Mouse (Mus musculus): ENCODE measurements at regions not wholly inside any gene's neighbourhood (a gene's known extent, or its start where the extent isn't known, plus 50 kb on each side); places are given as distances from the start of the nearest gene placed in this dataset.
A peak's percentile ranks its signal among the peaks of the same experiment; 100 is the strongest.

DNA sequence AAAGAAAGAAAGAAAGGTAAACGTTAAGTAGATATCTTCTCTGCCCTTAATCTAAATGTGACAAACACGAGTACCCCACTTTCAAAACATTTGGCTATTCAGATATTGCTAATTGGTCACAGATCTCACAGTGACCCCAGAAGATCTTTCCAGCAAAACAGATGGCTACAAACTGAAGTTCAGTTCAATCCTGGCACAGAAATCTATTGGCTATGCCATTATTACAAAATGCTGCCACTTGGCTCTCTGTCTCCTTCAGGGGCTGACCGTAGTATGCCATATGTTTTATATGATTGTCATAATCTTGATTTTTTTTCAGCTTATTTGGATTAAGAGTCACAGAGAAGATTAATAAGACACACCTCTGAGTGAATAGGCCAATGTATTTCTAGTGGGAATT, 873.2 kb downstream of the Slc22a22 start:
- ATAC-seq (replicated peaks in 1 of 2; ENCODE audit: insufficient read depth in 1 of 2, low FRiP score in 2 of 2, low TSS enrichment in 1 of 2, low read depth in 1 of 2, poor library complexity in 2 of 2, severe bottlenecking in 2 of 2), result no peak

DNA sequence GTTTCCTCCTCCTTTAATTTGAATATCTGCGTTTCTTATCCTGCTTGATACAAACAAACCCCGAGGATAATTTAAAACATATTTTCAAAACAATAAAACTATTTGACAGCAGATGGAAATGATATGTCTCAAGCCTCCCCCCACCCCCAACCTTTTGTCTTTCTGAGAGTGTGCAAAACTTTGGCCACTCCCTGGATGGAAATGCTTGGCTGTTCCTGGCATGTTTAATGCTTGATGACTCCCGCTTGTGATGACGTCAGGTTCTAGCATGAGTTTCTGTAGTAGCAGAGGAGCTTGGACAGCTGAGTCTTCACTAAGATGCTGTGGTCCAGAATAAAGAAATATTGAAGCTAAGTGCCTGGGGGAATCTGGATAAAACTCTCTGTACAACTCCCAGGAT, 884.8 kb downstream of the Slc22a22 start:
- 0 out of 4 replicates have a peak, but pooled peaks of 1 of the 2 experiments have one; percentile 12 for ATAC-seq (replicated peaks in 1 of 2; ENCODE audit: insufficient read depth in 1 of 2, low FRiP score in 2 of 2, low TSS enrichment in 1 of 2, low read depth in 1 of 2, poor library complexity in 2 of 2, severe bottlenecking in 2 of 2)

DNA sequence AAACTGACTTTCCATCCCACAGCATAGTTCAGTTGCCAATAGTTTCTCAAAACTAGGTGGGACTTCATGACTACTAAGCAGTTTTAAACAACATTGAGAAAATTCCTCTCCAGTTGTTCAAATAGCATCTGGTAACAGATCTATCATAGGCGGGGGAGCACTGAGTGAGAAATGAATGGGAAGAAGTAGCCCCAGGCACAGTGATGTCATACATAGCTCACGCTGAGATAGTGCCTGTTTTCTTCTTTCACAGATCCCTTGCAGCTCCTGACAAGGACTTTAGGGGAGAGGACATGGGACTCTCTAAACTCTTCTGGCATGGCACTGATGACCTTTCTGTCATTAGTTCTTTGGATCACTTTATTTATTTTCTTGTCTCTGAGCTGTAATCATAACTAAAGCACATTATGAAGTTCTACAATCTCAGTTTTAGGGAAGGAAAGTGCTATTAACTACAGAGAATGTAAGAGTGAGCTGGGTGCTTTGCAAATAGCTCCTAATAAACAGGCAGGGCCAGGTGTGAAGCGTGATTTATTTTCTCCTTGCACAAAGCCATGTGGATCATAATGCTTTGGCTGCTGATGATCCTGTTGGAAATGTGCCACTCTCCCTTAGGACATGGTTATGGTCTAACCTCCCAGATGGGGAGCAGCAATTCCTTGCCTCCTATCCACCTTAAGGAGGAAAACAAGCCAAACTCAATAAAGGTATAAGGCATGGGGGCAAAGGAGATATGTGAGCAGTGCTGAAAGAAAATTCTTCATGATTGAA, 896.5 kb downstream of the Slc22a22 start:
- no peak for ATAC-seq (replicated peaks in 1 of 2; ENCODE audit: insufficient read depth in 1 of 2, low FRiP score in 2 of 2, low TSS enrichment in 1 of 2, low read depth in 1 of 2, poor library complexity in 2 of 2, severe bottlenecking in 2 of 2)

DNA sequence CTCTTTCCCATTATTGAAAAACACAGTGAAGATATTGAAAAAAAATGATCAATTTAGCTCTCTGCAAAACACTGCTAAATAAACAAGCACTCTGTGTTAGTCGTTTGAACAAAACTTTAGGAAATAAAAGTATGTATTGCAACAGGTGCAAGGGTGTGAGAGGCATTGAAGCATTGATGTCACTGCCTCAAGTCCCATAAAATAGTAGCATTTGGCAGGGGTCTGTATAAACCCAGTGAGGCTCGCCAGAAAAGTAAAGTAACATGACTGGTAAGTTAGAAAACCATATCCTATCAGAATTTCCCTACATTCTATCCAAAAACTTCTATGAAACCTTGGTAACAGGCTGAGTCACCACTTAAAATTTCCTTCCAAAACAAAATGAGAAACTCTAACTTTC, 914.2 kb downstream of the Slc22a22 start:
- ATAC-seq (replicated peaks in 1 of 2; ENCODE audit: insufficient read depth in 1 of 2, low FRiP score in 2 of 2, low TSS enrichment in 1 of 2, low read depth in 1 of 2, poor library complexity in 2 of 2, severe bottlenecking in 2 of 2), result no peak

DNA sequence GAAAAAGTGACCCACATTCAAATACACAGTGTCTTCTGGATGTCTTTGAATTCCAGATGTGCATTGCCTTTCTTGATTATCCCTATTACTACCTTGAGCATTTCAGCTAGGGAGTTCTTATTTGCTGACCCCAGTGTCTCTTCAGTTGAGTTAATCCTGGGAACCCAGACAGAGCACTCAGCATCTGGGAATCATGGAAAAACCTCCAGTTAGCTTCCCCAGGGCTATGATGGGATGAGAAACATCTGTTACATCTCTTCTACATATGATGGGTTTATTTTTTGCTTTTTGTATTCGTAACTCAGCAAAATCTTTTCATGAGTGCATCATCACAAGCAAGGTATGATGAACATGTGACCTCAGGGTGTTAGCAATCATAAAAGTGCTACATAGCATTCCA, 914.6 kb downstream of the Slc22a22 start:
- no peak for ATAC-seq (replicated peaks in 1 of 2; ENCODE audit: insufficient read depth in 1 of 2, low FRiP score in 2 of 2, low TSS enrichment in 1 of 2, low read depth in 1 of 2, poor library complexity in 2 of 2, severe bottlenecking in 2 of 2)

DNA sequence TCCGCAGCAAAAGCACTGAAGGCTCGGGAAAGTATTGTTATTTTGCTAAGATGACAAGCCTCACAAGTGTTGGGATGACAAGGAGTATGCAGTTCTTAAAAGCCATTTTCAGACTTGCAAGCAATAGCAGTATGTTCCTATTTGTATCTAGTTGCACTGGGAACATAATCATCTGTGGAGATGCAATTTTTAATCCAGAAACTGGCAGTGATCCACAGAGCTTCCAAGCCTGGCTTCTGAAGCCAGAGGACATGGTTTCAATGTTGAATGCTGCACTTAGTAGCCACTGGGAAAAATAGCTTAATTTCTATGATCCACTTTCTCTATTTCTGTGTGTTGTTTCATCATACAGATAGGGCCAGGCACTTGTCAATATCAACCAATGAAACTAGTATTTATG, 915.3 kb downstream of the Slc22a22 start:
- no peak for ATAC-seq (replicated peaks in 1 of 2; ENCODE audit: insufficient read depth in 1 of 2, low FRiP score in 2 of 2, low TSS enrichment in 1 of 2, low read depth in 1 of 2, poor library complexity in 2 of 2, severe bottlenecking in 2 of 2)

DNA sequence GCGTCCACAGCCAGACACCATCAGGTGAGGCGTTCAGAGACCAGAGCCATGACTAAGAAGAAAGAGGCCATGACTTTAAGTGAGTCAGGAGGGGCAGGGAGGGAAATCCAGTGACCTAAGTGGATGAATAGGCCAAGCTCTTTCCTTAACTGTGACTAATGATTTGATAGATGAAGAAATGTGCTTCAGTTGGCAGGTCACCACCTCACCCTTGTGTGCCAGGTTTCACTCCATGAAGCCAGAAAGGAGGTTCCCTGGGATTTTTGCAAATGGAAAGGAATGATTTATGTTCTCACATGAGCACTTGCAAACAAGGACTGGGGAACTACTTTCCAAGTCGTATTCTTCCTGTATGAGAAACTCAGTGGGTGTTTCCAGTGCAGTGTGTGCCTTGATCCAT, 923.0 kb downstream of the Slc22a22 start:
- no peak for ATAC-seq (replicated peaks in 1 of 2; ENCODE audit: insufficient read depth in 1 of 2, low FRiP score in 2 of 2, low TSS enrichment in 1 of 2, low read depth in 1 of 2, poor library complexity in 2 of 2, severe bottlenecking in 2 of 2)

DNA sequence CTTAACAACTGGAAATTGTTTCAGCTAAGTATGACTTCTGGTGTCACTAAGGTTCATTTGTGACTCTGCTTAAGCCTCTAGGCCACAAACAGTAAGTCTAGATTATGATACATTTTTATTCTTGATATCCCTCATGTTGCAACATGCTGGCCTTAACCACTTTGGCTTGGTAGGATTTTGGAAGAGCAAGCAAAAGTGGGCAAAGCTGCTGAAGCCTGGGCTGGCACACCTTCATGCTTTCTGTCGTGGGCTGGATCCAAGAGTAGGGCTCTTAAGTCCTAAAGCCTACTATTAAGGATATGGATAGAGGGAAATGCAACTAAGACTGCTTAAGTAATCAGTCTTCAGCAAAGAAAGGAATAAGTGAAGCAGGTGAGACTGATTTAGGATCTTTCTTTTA, 923.6 kb downstream of the Slc22a22 start:
- ATAC-seq (replicated peaks in 1 of 2; ENCODE audit: insufficient read depth in 1 of 2, low FRiP score in 2 of 2, low TSS enrichment in 1 of 2, low read depth in 1 of 2, poor library complexity in 2 of 2, severe bottlenecking in 2 of 2), result no peak

DNA sequence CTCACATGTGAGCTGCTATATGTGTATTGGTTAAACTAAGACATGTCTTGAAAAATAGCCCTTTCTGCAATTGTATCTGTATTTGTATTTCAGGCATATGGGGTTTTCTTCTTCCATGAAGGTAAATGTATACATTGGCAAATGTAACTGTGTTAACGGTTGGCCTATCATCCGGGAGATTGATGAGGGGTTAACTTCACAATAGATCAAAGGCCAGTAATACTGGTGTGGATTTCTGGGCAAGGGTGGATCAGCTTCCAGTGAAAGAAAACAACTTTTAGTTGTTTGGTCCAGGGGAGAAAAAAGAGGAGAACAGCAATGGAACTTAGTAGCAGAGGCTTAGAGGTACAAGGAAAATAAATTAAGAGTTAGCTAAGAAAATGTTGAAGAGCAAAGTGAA, 945.9 kb downstream of the Slc22a22 start:
- ATAC-seq (replicated peaks in 1 of 2; ENCODE audit: insufficient read depth in 1 of 2, low FRiP score in 2 of 2, low TSS enrichment in 1 of 2, low read depth in 1 of 2, poor library complexity in 2 of 2, severe bottlenecking in 2 of 2), result no peak

DNA sequence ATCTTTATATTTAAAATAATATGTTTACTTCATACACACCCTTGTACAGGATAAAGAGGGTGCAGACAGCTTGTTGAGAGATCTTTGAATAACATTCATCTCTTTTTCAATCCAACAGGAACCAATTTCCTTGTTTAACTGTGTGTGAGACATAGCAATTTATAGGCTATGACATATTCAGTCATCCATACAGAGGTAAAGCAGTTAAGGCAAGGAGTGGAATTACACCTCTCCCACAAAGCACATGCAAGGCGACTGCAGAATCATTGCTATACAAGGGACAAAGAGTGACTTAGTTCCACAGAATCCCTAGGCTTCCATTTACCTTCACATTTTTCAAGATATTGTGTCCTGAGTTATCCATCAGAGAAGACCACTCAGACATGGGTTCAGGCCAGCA, 959.0 kb downstream of the Slc22a22 start:
- ATAC-seq (replicated peaks in 1 of 2; ENCODE audit: insufficient read depth in 1 of 2, low FRiP score in 2 of 2, low TSS enrichment in 1 of 2, low read depth in 1 of 2, poor library complexity in 2 of 2, severe bottlenecking in 2 of 2), result no peak

DNA sequence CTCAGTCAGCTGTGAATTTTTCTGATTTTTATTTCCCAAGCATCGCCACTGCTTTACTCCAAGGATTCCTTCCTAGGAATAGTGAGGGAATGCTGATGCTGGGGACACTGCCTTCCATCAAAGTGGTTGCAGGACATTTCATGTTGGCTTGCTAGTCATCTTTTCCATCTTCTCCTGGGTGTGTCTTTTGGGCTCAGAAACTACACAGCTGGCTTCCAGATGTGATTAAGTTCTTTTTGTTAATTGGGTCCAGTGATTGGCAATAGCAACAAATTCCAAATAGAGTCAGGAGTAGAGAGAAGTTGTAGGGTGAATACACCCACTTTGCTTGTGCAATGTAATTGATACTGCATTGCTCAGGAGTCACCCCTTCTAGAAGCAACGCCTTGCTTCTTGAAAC, 961.3 kb downstream of the Slc22a22 start:
- no peak for ATAC-seq (replicated peaks in 1 of 2; ENCODE audit: insufficient read depth in 1 of 2, low FRiP score in 2 of 2, low TSS enrichment in 1 of 2, low read depth in 1 of 2, poor library complexity in 2 of 2, severe bottlenecking in 2 of 2)

DNA sequence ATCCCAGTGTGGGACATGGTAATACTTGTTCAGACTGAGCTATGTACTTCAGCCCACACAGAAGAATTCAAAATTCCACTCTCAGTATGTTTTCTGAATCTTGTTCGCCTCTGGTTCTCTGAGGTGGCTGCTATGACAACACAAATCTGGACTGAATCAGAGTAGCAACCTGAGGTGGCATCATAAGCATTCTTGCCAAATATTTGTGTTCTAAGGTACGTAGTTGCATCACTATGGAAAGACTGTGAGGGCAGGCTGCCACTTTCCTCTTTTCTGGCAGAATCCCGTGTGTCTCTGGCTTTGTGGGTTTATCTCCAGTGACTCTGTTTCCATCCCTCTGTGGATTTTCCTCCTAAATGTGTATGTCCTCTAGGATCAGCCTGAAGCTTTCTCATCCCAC, 978.7 kb downstream of the Slc22a22 start:
- ATAC-seq (replicated peaks in 1 of 2; ENCODE audit: insufficient read depth in 1 of 2, low FRiP score in 2 of 2, low TSS enrichment in 1 of 2, low read depth in 1 of 2, poor library complexity in 2 of 2, severe bottlenecking in 2 of 2), result no peak

DNA sequence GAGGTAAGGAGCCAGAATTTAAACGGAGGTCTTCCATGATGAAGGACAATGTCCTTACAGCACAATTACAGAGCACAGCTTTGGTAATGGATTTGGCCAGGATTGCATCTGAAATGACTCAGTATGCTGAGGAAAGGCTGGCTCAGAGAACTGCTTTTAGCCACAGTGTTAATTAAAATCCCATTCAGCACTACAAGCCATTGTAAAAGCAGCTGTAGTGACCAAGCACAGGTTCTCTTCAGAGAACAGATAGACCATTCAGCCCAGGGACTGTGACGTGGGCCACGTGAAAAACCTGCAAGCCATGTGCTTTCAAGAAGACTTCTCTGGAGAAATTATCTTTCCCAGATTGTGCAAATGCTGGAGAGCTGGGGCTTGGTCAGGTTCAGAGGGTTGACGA, 979.7 kb downstream of the Slc22a22 start:
- no peak for ATAC-seq (replicated peaks in 1 of 2; ENCODE audit: insufficient read depth in 1 of 2, low FRiP score in 2 of 2, low TSS enrichment in 1 of 2, low read depth in 1 of 2, poor library complexity in 2 of 2, severe bottlenecking in 2 of 2)

DNA sequence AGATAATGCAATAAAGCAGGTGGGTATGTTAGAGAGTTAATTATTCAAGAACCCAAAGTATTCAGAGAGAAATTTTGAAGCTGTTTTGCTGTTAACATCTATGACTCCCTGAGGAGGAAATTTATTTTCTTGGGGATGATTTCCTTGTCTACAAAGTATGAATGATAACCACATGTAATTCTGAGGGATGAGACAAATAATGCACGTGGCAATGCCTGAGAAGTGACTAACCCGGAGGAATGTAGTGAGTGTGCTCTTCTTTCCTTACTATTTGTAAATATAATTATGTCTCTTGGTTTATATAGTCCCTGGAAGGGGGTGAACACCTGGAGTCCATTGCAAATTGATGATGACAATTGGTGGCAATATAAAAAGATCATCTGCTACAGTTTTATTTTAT, 981.1 kb downstream of the Slc22a22 start:
- ATAC-seq (replicated peaks in 1 of 2; ENCODE audit: insufficient read depth in 1 of 2, low FRiP score in 2 of 2, low TSS enrichment in 1 of 2, low read depth in 1 of 2, poor library complexity in 2 of 2, severe bottlenecking in 2 of 2), result no peak

DNA sequence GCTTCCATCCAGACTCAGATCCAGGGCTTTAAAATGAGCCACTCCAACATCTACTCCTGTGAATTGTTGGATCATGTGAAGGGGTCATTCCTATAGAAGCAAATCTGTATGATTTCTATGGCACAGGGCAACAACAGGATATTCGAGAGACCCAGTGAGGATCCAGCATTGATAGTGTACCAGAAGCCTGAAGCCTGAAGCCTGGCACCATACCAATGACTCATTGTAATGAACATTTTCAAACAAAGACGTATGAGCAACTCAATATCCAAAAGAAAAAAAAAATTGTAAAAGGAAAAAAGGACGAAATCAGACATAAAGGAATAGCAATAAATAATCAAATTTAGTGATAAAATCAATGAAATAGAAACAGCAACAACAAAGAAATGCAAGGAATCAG, 991.5 kb downstream of the Slc22a22 start:
- ATAC-seq (replicated peaks in 1 of 2; ENCODE audit: insufficient read depth in 1 of 2, low FRiP score in 2 of 2, low TSS enrichment in 1 of 2, low read depth in 1 of 2, poor library complexity in 2 of 2, severe bottlenecking in 2 of 2), result no peak

DNA sequence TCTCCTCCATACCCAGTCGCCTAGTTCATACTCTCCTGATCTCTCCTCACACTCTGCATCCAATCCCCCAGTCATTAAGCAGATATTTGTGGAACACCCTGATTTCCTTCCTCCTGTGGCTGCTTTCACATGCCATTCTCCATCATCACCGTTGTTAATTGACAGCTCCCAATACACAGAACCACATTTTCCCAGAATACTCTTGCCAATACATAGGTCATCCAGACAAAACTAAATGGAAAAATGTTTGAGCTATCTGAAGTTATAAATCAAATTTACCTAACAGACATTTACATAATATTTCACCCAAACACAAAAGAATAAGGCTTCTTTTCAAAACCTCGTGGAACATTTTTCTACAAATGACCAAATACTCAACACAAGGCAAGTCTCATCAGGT, 992.7 kb downstream of the Slc22a22 start:
- no peak for ATAC-seq (replicated peaks in 1 of 2; ENCODE audit: insufficient read depth in 1 of 2, low FRiP score in 2 of 2, low TSS enrichment in 1 of 2, low read depth in 1 of 2, poor library complexity in 2 of 2, severe bottlenecking in 2 of 2)

DNA sequence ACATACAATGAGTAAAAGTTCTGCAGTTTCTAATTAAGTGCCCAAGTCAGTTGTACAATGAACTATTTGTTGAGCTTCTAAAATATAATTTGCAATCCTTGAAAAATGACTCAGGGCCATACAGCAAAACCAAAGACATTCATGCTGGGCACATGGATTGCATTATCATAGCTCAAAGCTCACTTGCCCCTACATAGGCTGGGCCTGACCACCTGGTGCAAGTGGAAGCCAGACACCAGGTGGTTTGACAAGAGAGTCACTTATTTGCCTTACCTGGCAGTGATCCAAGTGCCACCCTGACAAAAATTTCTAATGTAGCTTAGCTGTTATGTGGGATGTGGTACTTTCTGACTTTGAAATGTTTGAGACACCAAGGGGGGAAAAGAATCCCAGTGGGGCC, 997.7 kb downstream of the Slc22a22 start:
- ATAC-seq (replicated peaks in 1 of 2; ENCODE audit: insufficient read depth in 1 of 2, low FRiP score in 2 of 2, low TSS enrichment in 1 of 2, low read depth in 1 of 2, poor library complexity in 2 of 2, severe bottlenecking in 2 of 2), result no peak

DNA sequence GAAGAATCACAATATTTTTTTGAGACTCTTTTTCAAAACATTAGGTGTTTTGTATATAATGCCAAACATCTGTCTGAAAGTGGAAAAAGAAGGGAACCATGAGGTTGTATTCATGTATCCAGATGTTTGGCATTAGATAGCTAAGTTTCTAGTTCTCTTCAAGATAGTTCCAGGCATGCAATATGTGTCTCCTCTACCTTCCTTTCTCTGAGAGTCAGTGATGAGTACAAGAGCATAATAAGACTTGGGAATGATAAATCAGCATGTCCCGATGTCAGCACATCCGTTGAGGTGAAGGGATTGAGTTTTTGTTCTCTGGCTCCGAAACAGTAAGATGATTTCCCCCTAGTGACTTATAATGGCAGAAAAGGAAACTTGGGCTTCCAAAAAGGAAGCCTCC, 998.4 kb downstream of the Slc22a22 start:
- no peak for ATAC-seq (replicated peaks in 1 of 2; ENCODE audit: insufficient read depth in 1 of 2, low FRiP score in 2 of 2, low TSS enrichment in 1 of 2, low read depth in 1 of 2, poor library complexity in 2 of 2, severe bottlenecking in 2 of 2)

DNA sequence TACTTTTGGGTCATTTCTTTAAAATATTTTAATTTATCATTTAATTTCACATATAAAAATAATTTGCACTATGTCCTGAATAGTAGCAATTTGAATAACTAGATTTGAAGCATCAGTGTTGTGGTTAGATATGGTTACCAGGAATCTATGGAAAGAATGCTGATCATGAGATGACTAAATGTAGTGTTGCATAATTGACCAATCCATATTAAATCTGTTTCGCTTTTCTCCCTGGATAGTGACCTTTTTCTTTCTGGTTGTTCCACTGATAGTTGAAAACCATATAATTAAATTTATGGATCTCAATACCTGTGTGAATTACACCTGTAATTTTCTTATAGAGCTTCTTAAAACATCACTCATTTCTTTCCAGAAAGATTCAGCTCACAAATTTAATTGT, 1003.7 kb downstream of the Slc22a22 start:
- no peak for ATAC-seq (replicated peaks in 1 of 2; ENCODE audit: insufficient read depth in 1 of 2, low FRiP score in 2 of 2, low TSS enrichment in 1 of 2, low read depth in 1 of 2, poor library complexity in 2 of 2, severe bottlenecking in 2 of 2)
